Mouse (Mus musculus): ENCODE data around the gene Tnnc1. TPM values are rescaled to one million over a fixed set of nuclear protein-coding genes. Genes with fewer than 3 reads are reported as not detected.

The Tnnc1 gene
- polyA plus RNA-seq, 2 experiments from 2014 or later: not detected

GRCm38 (mm10) chr14:31258476-31259050 is 50.5 kb downstream of the Tnnc1 start:
- no peak for ATAC-seq

GRCm38 (mm10) chr14:31260374-31260773 is 52.3 kb downstream of the Tnnc1 start:
- ATAC-seq: no peak

GRCm38 (mm10) chr14:31260932-31261331 is 52.8 kb downstream of the Tnnc1 start:
- no peak for ATAC-seq

Other genes starting within 250 kb of the Tnnc1 start
- gene Glt8d1, start 206.9 kb upstream of the Tnnc1 start, polyA plus RNA-seq (2017; shearing (Covaris generic)): 1 to 10 TPM; 4.1 to 9.7 TPM
- 100 to 1,000 TPM; 322 to 323 TPM for gene Spcs1, start 206.6 kb upstream of the Tnnc1 start, polyA plus RNA-seq (2017; shearing (Covaris generic))
- gene Pbrm1, start 189.2 kb upstream of the Tnnc1 start, polyA plus RNA-seq (2017; shearing (Covaris generic)): 10 to 100 TPM; 41.0 to 51.7 TPM
- gene Gnl3, start 189.2 kb upstream of the Tnnc1 start, polyA plus RNA-seq (2017; shearing (Covaris generic)): 10 to 100 TPM; 61.3 to 74.2 TPM
- gene Smim4, start 79.4 kb upstream of the Tnnc1 start, polyA plus RNA-seq (2017; shearing (Covaris generic)): 100 to 1,000 TPM in 1 of 2 experiments, 10 to 100 TPM in 1; 76.4 to 122 TPM
- not detected for gene Nt5dc2, start 77.3 kb upstream of the Tnnc1 start, polyA plus RNA-seq (2017; shearing (Covaris generic))
- 1 to 10 TPM; 1.6 to 1.9 TPM for gene Stab1, start 39.7 kb upstream of the Tnnc1 start, polyA plus RNA-seq (2017; shearing (Covaris generic))
- 100 to 1,000 TPM; 130 to 131 TPM for gene Nisch, start 8.6 kb downstream of the Tnnc1 start, polyA plus RNA-seq (2017; shearing (Covaris generic))
- not detected for gene Sema3g, start 9.5 kb downstream of the Tnnc1 start, polyA plus RNA-seq (2017; shearing (Covaris generic))
- 10 to 100 TPM; 10.7 to 12.9 TPM for gene Phf7, start 43.0 kb downstream of the Tnnc1 start, polyA plus RNA-seq (2017; shearing (Covaris generic))
- 10 to 100 TPM; 21.1 to 25.4 TPM for gene Bap1, start 43.1 kb downstream of the Tnnc1 start, polyA plus RNA-seq (2017; shearing (Covaris generic))
- under 1 TPM in 1 of 2 experiments, not detected in 1; 0.04 TPM for gene Dnah1, start 115.6 kb downstream of the Tnnc1 start, polyA plus RNA-seq (2017; shearing (Covaris generic))
- 10 to 100 TPM; 18.1 to 18.6 TPM for gene Capn7, start 128.3 kb downstream of the Tnnc1 start, polyA plus RNA-seq (2017; shearing (Covaris generic))
- gene Sh3bp5, start 227.8 kb downstream of the Tnnc1 start, polyA plus RNA-seq (2017; shearing (Covaris generic)): 10 to 100 TPM; 13.1 to 13.9 TPM

All from activated CD4-positive, CD25-positive, alpha-beta regulatory T cell, adult 4 months (primary cell).